Mouse (Mus musculus) lung, postnatal 0 days (tissue): Measurements from ENCODE around the gene Clcn2.

ENCODE experiments used
- CTCF ChIP-seq: IDR thresholded peaks from 2 replicates; pipeline ENCODE4 v1.5.1; 2016; ENCODE audit warnings: antibody characterized with exemption, mild to moderate bottlenecking
- EP300 ChIP-seq: IDR thresholded peaks from 2 replicates; pipeline ENCODE4 v1.6.1; 2016; ENCODE audit warnings: antibody characterized with exemption, mild to moderate bottlenecking, control low read depth

GRCm38 (mm10) chr16:20757385-20757784 is 39.8 kb upstream of the Clcn2 start:
- TF ChIP-seq CTCF = no peak
- TF ChIP-seq EP300 = no peak
